Mouse (Mus musculus): ENCODE data around the gene Ccdc190. TPM values are rescaled to one million over a fixed set of nuclear protein-coding genes. Genes with fewer than 3 reads are reported as not detected.

Gene Ccdc190
- total and polyA plus RNA-seq, 3 experiments = not detected

DNA sequence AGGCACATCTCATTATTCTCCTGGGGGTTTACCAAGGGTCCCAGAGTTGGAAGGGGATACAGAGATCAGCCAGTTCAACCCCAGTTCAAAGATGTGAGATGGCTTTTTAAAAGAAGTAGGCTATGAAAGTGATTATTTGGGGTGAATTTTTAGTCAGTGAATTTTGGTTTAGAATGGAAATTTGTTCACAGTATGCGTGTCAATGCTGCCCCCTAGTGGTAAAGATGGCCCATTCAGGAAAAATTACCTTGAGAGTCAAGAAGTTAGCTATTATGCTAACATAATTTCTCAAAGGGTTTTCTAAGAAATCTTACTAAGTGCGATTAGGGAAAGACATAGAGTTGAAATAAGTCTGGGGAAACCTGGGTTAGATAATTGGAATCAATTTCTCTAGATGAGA, 10.9 kb downstream of the Ccdc190 start:
- DNase-seq (ENCODE audit: low spot score) = no peak
- ATAC-seq (ENCODE audit: extremely low read depth, insufficient number of reproducible peaks, low FRiP score, poor library complexity, severe bottlenecking) = no peak
- Histone ChIP-seq H3K9me3 (replicated peaks) (no peaks in the 10 kb centered on the region), H3K36me3 (replicated peaks) (no peaks in the 10 kb centered on the region), H3K4me3 (ENCODE audit: low read depth, low read length) (no peak overlapping the region), H3K4me1 (ENCODE audit: insufficient read depth, low read depth, low read length) (no peaks in the 10 kb centered on the region), H3K27me3 (ENCODE audit: insufficient read depth, low read length) (peaks cover 5% of the 10 kb centered on the region; the same call in 1 of the 2 replicates)
- TF ChIP-seq GATA2 (IDR thresholded peaks at IDR 0.05; ENCODE audit: borderline replicate concordance, low read depth, low read length) (no peak), TAL1 (conservative IDR thresholded peaks at IDR 0.05; ENCODE audit: low read depth, low read length) (no peak), GATA1 (IDR thresholded peaks at IDR 0.05; ENCODE audit: borderline replicate concordance, low read length) (no peak), POLR2AphosphoS5 (IDR thresholded peaks at IDR 0.05; ENCODE audit: insufficient replicate concordance, low read depth, low read length) (no peak), CTCF (IDR thresholded peaks at IDR 0.05; ENCODE audit: low read depth, low read length) (no peak)

DNA sequence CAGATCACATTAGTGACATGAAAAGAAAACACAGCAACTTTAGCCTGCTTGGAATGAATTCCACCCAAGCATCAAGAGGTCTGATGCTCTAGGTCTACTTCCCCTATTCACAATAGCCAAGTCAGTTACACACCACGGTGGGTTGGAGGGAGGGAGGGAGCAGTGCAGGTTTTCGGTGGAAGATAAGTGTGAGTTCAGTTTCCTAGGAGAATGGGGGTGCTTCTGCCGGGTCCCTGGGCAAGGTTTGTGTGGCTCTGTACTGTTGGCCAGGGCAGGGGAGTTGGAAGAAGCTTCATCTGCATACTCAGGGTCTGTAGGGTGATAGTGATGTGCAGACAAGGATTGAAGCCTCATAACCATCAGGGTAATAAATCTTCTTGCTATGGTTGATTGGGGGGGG, 17.6 kb downstream of the Ccdc190 start:
- Histone ChIP-seq H3K27me3 (ENCODE audit: insufficient read depth, low read length) (no peaks in the 10 kb centered on the region), H3K36me3 (replicated peaks) (peaks cover 13% of the 10 kb centered on the region), H3K9me3 (replicated peaks) (no peaks in the 10 kb centered on the region), H3K4me3 (ENCODE audit: low read depth, low read length) (no peak overlapping the region), H3K4me1 (ENCODE audit: insufficient read depth, low read depth, low read length) (no peaks in the 10 kb centered on the region)
- DNase-seq (ENCODE audit: low spot score) (no peak), ATAC-seq (ENCODE audit: extremely low read depth, insufficient number of reproducible peaks, low FRiP score, poor library complexity, severe bottlenecking) (no peak)
- TF ChIP-seq GATA2 (IDR thresholded peaks at IDR 0.05; ENCODE audit: borderline replicate concordance, low read depth, low read length) (no peak), TAL1 (conservative IDR thresholded peaks at IDR 0.05; ENCODE audit: low read depth, low read length) (no peak), GATA1 (IDR thresholded peaks at IDR 0.05; ENCODE audit: borderline replicate concordance, low read length) (no peak), POLR2AphosphoS5 (IDR thresholded peaks at IDR 0.05; ENCODE audit: insufficient replicate concordance, low read depth, low read length) (no peak), CTCF (IDR thresholded peaks at IDR 0.05; ENCODE audit: low read depth, low read length) (no peak)

DNA sequence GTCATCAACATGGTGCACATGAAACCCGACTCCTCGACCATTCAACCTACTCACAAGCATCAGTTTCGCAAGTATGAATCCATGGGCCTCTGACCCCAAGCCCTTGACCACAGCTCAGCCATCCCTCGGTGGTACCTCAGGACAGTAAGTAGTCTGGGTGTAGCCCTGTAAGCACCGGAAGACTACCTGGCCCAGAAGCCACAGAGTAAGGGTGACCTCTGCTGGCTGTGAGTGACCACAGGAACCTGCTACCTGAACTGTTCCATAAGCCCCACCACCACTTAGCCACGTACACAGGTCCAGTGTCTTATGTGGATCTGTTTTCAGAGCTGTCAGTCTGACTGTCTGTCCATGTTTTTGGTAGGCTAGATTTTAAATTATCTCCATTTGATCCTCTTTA, 19.2 kb downstream of the Ccdc190 start:
- TF ChIP-seq GATA1 (IDR thresholded peaks at IDR 0.05; ENCODE audit: borderline replicate concordance, low read length) = no peak
- ATAC-seq (ENCODE audit: extremely low read depth, insufficient number of reproducible peaks, low FRiP score, poor library complexity, severe bottlenecking) (no peak), DNase-seq (ENCODE audit: low spot score) (no peak)
- Histone ChIP-seq H3K27me3 (ENCODE audit: insufficient read depth, low read length) (no peaks in the 10 kb centered on the region), H3K36me3 (replicated peaks) (peaks cover 21% of the 10 kb centered on the region), H3K4me3 (ENCODE audit: low read depth, low read length) (no peak overlapping the region), H3K4me1 (ENCODE audit: insufficient read depth, low read depth, low read length) (no peaks in the 10 kb centered on the region), H3K9me3 (replicated peaks) (no peaks in the 10 kb centered on the region)

DNA sequence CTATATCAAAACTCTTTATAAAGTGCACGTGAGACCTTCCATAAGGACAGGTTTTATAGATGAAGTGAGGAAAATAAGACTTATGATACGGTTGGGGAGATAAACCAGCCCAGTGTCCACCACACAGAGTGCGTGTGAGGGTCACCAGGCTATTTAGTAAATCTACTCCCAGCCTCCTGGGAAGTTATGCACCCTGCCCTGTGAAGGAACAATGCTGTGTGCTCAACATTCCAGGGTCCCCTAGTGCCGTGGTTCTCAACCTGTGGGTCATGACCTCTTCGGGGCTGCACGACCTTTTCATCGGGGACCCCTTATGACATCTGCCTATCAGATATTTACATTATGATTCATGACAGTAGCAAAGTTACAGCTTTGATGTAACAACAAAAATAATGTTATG, 19.8 kb downstream of the Ccdc190 start:
- H3K9me3 ChIP-seq (replicated peaks) = no peaks in the 10 kb centered on the region
- H3K36me3 ChIP-seq (replicated peaks) = peaks cover 28% of the 10 kb centered on the region
- ATAC-seq (ENCODE audit: extremely low read depth, insufficient number of reproducible peaks, low FRiP score, poor library complexity, severe bottlenecking) = no peak
- TF ChIP-seq GATA2 (IDR thresholded peaks at IDR 0.05; ENCODE audit: borderline replicate concordance, low read depth, low read length) = no peak
- no peak for TF ChIP-seq TAL1 (conservative IDR thresholded peaks at IDR 0.05; ENCODE audit: low read depth, low read length)
- no peak for TF ChIP-seq GATA1 (IDR thresholded peaks at IDR 0.05; ENCODE audit: borderline replicate concordance, low read length)
- TF ChIP-seq POLR2AphosphoS5 (IDR thresholded peaks at IDR 0.05; ENCODE audit: insufficient replicate concordance, low read depth, low read length) = no peak
- no peak for TF ChIP-seq CTCF (IDR thresholded peaks at IDR 0.05; ENCODE audit: low read depth, low read length)
- H3K27me3 ChIP-seq (ENCODE audit: insufficient read depth, low read length) = no peaks in the 10 kb centered on the region
- no peak for DNase-seq (ENCODE audit: low spot score)
- no peak overlapping the region for H3K4me3 ChIP-seq (ENCODE audit: low read depth, low read length)
- no peaks in the 10 kb centered on the region for H3K4me1 ChIP-seq (ENCODE audit: insufficient read depth, low read depth, low read length)

DNA sequence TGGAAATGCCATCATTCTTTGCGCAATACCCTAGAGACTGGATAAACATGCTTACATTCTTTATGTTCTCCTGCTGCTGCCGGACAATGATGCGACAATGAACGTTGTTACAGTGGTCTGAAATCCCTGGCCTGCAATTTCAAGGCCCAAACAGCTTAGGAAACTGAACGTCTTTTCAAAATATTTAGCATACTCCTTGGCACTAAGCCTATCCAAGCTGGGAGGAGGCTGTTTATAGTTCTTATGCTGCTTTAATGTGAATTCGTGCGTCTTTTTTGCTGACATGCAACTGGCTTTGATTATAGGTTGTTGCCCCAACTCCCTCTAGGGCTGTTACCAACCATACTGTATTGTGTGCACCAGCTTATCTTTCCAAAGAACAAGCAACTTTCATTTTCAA, 20.4 kb downstream of the Ccdc190 start:
- no peak overlapping the region for H3K4me3 ChIP-seq (ENCODE audit: low read depth, low read length)
- H3K4me1 ChIP-seq (ENCODE audit: insufficient read depth, low read depth, low read length) = no peaks in the 10 kb centered on the region
- H3K27me3 ChIP-seq (ENCODE audit: insufficient read depth, low read length) = no peaks in the 10 kb centered on the region
- TF ChIP-seq POLR2AphosphoS5 (IDR thresholded peaks at IDR 0.05; ENCODE audit: insufficient replicate concordance, low read depth, low read length) = no peak
- no peak for TF ChIP-seq GATA1 (IDR thresholded peaks at IDR 0.05; ENCODE audit: borderline replicate concordance, low read length)
- TF ChIP-seq GATA2 (IDR thresholded peaks at IDR 0.05; ENCODE audit: borderline replicate concordance, low read depth, low read length) = no peak
- TF ChIP-seq CTCF (IDR thresholded peaks at IDR 0.05; ENCODE audit: low read depth, low read length) = no peak
- TF ChIP-seq TAL1 (conservative IDR thresholded peaks at IDR 0.05; ENCODE audit: low read depth, low read length) = no peak
- H3K9me3 ChIP-seq (replicated peaks) = no peaks in the 10 kb centered on the region
- no peak for ATAC-seq (ENCODE audit: extremely low read depth, insufficient number of reproducible peaks, low FRiP score, poor library complexity, severe bottlenecking)
- DNase-seq (ENCODE audit: low spot score) = no peak
- peaks cover 32% of the 10 kb centered on the region for H3K36me3 ChIP-seq (replicated peaks)

DNA sequence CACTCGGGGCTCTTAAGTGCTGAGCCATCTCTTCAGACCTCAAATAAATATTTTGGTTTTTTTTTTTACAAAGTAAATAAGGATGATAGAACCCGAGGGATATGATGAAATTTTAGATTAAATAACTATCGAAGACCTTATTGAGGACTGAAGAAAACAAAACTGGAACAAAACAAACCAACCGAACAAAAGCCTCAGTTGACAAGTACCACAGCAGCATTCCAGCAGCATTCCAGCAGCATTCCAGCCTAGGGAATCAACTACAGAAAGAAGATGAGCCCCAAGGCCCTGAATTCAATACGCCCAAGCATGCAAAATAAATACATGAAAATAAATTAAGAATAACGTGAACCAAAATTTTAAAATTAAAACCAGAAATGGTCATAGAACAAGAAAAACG, 21.5 kb downstream of the Ccdc190 start:
- Histone ChIP-seq H3K4me1 (ENCODE audit: insufficient read depth, low read depth, low read length) (no peaks in the 10 kb centered on the region), H3K36me3 (replicated peaks) (peaks cover 41% of the 10 kb centered on the region), H3K9me3 (replicated peaks) (no peaks in the 10 kb centered on the region), H3K27me3 (ENCODE audit: insufficient read depth, low read length) (no peaks in the 10 kb centered on the region), H3K4me3 (ENCODE audit: low read depth, low read length) (no peak overlapping the region)
- TF ChIP-seq POLR2AphosphoS5 (IDR thresholded peaks at IDR 0.05; ENCODE audit: insufficient replicate concordance, low read depth, low read length) (no peak), GATA2 (IDR thresholded peaks at IDR 0.05; ENCODE audit: borderline replicate concordance, low read depth, low read length) (no peak), TAL1 (conservative IDR thresholded peaks at IDR 0.05; ENCODE audit: low read depth, low read length) (no peak), CTCF (IDR thresholded peaks at IDR 0.05; ENCODE audit: low read depth, low read length) (no peak), GATA1 (IDR thresholded peaks at IDR 0.05; ENCODE audit: borderline replicate concordance, low read length) (no peak)
- DNase-seq (ENCODE audit: low spot score) (no peak), ATAC-seq (ENCODE audit: extremely low read depth, insufficient number of reproducible peaks, low FRiP score, poor library complexity, severe bottlenecking) (no peak)

DNA sequence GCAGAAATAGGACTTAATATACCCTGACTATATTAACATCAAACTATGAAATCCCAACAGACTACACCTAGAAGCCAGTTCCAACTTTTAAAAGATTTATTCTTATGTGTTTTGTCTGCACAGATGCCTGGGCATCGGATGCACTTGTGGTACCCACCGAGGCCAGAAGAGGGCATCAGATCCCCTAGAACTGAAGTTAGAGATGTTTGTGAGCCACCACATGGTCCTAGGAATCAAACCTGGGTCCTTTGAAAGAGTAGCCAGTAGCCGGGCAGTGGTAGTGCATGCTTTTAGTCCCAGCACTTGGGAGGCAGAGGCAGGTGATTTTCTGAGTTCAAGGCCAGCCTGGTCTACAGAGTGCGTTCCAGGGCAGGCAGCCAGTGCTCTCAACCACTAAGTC, 22.2 kb downstream of the Ccdc190 start:
- ATAC-seq (ENCODE audit: extremely low read depth, insufficient number of reproducible peaks, low FRiP score, poor library complexity, severe bottlenecking) (no peak), DNase-seq (ENCODE audit: low spot score) (no peak)
- no peak overlapping the region for H3K4me3 ChIP-seq (ENCODE audit: low read depth, low read length)
- no peaks in the 10 kb centered on the region for H3K27me3 ChIP-seq (ENCODE audit: insufficient read depth, low read length)
- H3K36me3 ChIP-seq (replicated peaks) = peaks cover 46% of the 10 kb centered on the region
- TF ChIP-seq GATA1 (IDR thresholded peaks at IDR 0.05; ENCODE audit: borderline replicate concordance, low read length) = no peak
- TF ChIP-seq CTCF (IDR thresholded peaks at IDR 0.05; ENCODE audit: low read depth, low read length) = no peak
- no peaks in the 10 kb centered on the region for H3K4me1 ChIP-seq (ENCODE audit: insufficient read depth, low read depth, low read length)
- no peaks in the 10 kb centered on the region for H3K9me3 ChIP-seq (replicated peaks)
